Mouse (Mus musculus) urinary bladder, postnatal 36 days (tissue): ENCODE data around the gene Fyn.

Source experiments
- DNase-seq, 2 experiments: peaks; one replicate each; pipeline ENCODE4 v3.0.0; 2022; ENCODE audit warnings: low spot score in 2 of 2, mixed read lengths in 1 of 2

The Fyn gene

DNA sequence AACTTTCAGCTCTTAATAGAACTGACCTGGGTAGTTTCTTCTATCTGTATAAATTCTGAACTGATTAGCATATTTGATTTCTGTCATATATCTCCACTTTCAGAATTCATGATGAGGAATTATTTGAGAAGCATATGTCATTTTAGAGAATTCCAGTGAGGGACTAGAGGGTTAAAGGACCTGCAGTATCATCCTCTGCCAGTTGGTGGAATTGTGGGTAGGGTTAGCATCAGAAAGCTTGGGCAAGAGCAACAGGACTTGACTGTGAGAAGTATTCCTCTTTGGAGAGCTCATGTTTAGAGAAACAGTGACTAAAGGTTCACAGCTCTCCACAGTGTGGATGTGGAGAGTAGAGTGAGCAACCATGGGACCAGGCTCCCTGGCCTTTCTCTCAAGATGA lies 75.3 kb downstream of the Fyn start:
- no peak for DNase-seq

DNA sequence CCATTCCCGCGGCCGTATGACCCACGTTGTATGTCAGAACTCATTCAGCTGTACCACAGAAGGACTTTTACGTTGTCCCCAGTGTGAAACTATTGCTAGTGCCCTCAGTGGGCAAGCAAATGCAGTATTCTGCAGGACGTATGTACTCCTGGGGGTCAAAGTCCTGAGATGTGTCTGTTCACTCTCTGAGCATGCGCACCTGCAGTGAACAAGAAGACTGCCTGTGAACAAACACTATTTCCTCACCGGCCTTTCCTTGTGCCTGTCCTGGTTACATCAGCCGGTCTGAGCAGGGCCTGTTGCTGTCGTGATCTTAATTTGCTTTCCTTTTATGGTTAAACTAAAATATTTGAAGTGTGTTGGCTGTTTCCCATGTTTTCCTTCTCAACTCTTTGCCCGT lies 77.2 kb downstream of the Fyn start:
- DNase-seq: no peak

DNA sequence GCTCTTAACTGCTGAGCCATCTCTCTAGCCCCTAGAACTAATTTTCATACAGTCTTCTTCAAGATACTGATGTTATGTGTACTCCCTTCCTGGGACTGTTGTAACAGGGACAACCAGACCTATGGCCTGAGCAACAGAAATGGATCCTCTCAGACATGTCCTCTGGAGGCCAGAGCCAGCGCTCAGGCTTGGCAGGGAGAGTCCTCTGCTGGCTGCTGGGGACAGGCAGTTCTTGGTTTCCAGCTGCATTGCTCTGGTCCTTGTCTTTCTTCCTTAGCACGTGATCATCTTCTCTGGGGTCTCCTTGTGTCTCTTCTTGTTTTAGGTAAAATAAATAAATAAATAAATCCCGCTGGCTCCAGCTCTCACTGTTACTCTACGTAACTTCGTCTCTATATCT lies 78.1 kb downstream of the Fyn start:
- DNase-seq: no peak

DNA sequence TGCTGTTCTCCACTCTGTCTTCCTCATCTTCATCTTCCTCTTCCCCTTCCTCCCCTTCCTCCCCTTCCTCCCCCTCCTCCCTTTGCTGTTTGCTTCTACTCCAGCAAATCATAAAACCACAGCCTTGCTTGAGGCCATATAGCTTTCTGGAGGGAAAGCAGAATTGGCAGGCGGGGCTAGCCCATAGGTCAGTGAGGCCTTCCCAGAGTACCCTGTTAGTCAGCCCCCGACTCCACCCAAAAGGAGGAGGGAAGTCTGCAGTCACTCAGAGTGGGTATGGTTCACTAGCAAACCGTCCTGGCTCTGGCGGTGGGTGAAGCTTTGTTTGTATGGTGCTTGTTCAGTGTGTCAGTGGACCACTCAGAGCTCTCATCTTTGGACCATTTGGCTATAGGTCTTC lies 80.5 kb downstream of the Fyn start:
- DNase-seq: no peak

DNA sequence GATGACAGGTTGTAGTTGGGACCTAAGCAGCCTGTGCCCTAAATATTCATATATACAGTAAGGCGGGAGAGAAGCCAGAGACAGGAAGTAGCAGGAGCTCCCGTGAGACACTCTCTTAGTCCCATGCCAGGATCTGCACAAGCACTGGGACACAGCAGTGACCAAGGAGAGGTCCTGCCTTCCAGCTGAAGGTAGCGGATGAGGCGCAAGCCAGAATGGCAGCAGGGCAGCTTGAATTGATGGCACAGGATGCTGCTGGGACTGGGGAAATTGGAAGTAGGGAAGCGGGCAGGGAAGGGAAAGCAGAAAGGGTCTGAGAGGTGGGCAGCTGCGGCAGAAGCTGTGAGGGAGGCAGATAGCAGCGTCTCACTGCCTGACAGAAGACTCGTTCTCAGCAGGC lies 81.7 kb downstream of the Fyn start:
- DNase-seq: no peak

DNA sequence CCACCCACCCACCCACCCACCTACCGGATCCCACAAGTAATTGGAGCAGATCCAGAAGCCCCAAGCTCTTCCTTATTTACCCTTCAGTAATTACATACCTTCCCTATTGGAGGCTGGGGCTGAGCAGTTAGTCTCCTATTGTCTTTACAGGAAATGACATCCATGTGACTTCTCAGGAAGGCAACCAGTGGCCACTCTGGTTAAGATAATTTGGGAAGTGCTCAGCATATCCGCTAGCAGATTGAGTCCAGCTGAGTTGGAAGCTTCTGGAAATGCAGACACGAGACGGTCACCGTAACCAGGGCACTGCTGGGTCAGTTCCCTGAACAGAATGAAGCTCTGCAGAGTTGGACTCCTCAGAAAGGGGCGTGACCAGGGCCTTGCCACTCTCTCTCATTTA lies 82.4 kb downstream of the Fyn start:
- no peak for DNase-seq

DNA sequence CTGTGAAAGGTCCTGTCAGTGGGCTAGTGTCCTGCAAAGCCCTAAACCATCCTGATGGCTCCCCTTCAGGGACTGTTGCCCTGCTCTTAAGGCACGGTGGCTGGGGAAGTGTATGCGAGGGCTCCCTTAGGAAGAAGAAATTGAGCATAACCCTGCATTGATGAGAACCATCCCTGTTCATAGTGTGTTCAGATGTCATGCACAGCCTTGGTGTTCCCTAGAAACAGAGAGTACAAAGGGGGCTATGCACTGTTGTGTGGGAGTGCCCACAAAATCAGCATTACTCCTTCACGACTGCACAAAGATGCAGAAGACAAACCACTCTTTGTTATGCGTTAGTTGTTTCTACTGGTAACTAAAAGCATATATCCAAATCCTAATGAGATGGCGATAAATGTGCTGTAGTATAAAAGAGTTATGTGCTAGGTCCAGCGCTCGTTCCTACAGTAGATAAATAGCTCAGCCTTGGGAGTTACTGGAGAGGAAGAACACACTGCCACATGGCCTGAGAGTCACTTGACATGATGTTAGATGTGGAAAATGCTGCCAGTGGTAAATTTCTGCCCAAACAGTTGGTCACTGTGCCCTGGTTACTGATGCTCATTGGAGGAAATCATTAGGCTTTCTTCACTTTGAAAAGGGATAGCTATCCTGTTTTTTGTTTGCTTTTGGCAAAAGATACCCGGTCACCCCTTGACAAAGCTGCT lies 83.4 kb downstream of the Fyn start:
- no peak for DNase-seq

DNA sequence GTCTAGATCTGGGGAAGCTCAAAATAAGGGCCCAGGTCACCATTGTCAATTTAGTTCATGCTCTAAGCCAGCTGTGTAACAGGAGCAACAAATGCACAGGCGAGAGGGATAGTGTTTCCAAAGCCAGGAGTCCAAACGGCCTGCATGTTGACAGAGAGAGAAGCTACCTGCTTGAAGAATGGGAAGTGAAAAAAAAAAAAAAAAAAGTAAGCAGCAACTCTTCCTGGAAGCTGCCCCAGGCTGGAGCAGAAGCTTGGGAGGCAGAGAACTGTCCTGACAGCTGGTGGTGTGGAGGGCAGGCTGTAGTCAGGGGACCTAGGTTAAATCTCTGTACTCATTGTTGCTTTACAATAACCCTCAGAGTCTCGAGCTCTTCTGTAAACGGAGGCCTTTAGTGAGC lies 86.7 kb downstream of the Fyn start:
- no peak for DNase-seq

DNA sequence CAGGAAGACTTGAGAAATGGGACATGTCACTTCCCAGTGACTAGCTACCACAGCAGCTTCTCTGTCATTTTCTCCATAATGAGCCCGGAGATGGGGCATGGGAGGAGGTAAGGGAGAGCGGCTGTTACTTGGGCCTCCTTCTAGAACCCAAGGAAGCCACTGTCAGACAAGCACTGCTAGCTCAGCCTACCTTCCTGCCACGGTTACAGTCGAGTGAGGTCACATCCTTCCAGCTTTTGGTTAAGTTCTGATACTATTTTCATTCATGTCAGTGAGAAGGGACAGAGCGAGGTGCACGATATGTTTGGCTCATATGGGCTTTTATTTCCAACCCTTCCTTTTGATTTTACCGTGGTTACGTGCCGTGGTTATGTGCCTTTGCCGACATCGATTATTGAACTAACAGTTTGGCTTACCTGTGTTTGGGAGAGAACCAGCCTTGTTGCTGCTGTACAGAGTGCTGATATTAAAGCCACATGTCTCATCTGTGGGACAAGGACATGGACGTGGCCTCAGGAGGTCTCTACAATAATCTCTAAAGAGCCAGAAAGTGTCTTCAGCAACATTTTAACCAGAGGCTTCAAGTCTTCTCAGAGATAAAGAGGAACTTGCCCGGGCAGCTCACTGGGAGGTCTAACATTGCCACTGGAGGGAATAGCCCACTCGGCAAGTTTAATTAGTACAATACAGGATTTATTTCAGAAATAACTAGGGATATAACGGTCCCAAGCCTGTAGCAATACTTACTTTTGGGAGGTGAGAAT lies 87.4 kb downstream of the Fyn start:
- DNase-seq: no peak

DNA sequence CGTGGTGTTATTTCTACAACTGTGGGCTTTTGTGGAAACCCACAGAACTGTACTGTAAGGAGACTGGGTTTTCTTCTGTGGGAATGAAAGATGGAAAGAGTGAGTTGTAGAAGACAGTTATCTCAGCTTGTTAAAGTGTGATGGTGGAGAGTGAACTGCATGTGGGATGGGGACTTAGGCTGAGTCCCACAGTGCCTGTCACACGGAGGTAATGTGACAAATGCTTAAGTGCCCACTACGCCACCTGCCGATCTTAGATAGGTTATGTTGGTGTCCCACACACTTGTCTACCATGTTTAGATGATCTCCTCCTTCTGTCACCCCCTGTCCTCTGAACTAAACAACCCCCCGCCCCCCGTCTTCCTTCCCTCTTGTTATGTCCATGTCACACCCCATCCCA lies 88.1 kb downstream of the Fyn start:
- DNase-seq: no peak

DNA sequence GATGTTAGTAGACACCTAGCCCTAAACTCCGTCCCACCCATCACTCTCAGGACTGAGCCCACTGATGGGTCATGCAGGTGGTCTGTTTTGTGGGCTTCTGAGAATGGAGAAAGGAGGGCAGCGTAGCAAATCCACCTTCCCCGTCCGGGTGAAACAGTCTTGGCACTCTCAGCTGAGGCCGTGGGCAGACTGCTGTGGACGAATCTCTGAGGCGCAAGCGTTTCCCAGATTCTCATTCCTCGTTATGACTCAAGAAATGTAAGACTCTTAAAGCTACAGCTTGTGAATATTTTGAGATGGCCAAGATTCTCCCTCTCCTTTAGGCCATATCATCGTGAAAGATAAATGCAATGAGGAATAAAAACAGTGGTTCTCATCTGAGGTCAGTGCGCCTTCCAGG lies 88.6 kb downstream of the Fyn start:
- DNase-seq: no peak

DNA sequence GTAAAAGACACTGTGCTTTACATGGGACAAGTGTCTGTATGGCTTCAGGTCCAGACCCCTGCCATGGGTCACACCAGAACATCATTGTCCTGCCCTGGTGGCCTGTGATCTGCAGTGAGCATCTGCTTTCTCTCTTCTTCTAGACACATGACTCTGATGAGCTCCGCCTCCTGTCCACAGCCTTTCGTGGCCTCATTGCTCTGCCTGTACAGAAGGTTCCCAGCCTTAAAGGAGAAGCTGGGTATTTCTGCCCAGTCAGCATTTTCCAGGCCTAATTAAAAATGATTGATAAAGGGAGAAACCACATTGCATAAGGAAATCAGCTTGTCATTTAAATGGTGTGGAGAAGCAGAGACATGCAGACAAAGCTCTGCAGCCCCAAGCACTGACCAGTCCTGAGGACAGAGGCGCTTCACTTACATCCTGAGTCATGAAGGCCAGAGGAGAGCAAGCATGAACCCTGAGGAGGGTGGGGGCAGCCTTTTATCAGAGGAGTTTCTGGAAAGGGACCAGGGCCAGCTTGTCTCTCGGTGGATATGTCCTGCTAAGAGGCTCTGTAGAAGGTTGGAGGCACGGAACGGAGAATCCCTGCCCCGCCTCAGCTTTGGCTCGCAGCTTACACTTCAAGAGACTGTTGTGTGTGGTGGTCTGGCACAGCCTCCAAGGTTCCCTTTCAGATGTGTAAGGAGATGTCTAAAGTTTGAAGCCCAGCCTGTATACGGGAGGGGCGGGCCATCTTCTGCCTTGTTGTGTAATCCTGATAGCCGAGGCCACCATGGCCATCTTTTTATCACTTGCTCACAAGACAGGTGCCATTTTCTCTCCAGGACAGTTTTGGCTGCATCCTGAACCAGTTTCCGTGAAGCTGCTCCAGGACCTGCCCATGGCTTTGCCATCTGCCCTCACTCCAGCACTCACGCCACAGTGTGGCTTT lies 90.4 kb downstream of the Fyn start:
- DNase-seq: no peak

DNA sequence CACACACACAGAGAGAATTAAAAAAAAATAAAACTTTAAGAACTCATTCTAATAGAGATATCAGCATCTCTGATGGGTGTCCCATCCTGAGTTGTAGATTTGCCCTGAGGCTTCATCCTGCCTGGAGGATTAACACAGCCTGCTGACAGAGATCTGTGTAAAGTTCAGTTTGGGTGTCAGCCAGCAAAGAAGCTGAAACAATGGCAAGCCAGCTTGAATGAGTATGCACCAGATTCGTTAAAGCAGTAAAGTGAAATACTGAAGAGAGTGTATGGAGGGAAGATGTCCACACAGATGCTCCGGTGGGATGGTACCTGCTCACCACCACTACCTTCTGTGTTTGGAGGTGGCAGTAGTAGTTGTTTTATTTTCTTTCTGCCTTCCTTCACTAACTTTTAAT lies 92.0 kb downstream of the Fyn start:
- no peak for DNase-seq

DNA sequence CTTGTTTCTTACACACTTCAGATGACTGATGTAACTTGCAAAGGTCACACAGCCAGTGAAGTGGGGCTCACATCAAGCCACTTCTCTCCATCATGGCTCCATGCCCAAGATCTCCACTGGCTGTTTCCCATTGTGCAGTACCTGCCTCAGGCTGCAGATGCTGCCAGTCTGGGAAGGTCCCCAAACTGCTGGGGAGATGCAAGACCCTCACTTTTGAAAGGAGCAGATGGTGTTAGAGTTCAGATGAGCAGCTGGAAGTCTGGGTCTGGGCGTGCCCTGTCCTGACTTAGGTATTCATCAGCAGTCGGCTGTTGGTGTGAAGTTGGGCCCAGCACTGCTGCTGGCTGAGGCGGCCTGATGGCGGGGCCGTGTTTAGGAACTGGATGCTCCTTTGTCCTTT lies 93.3 kb downstream of the Fyn start:
- no peak for DNase-seq

DNA sequence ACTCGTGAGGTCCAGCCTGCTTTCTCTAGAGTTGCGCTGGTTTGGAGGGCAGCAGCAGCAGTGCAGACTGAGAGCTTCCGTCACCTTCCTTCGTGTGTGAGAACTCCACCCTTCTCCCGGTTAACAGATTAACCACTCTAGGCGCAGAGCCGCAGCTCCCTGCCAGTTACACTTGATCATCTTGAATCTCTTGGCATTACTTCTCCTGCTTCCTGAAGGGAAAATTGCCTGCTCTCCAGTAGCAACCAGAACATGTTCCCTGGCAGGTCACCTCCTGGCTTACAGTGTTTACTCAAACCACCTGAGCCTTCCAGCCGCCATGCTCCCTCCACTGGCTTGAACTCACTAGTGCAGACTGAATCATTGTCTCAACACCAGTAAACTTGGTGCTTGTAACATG lies 94.1 kb downstream of the Fyn start:
- no peak for DNase-seq

DNA sequence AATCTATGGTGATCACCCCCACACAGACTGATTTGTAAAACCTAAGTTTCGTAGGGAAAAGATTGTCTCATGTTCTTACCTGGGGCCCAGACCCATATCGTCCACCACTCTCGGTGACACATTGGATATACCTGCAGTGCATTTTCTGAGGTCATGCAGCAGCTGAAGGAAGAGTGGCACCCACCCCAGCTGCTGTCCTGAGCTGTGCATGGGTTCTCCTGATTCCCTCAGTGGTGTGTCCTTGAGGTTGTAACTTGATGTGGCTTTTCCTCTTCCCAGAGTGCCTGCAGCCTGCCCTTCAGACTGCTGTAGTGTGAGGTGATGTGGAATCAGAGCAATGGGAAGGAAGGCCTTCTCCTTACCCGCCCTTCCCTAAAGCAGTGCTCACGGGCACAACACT lies 95.7 kb downstream of the Fyn start:
- no peak for DNase-seq

DNA sequence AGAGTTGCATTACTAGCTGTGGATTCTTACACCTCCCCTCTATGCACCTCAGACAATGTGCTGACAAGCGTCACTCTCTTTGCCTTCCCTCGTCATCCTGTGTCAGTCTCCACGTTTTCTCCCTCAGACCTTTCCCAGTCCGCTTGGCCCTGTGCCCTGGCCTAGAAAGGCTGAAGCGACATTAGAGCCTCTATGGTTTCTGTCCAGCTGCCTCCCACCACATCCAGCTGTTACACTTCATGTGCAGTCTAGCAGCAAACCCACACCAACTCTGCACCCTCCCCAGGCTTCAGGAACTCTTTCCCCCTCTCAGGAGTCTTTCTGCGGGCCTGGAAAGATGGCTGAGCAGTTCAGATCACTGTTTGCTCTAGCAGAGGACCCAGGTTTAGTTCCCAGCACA lies 98.7 kb downstream of the Fyn start:
- DNase-seq: peak in 1 of 2 experiments; percentile 33

DNA sequence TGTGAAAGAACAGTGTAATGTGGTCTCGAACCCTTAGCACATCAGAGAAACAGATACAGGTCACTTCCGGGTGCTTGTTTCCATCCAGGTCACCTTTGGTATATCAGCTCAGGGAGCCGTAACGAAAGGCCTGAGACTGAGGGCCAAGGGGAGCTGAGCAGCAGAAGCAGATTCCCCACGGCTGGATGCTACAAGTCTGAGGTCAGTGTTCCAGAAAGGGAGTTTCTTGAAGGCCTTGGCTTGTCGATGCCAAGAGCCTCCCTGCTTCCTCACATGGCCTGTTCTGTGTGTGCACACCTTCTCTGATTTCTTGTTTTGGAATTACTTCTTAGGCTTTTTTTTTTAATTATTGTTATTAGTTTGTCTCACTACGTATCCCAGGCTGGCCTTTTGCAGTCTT lies 99.2 kb downstream of the Fyn start:
- DNase-seq: no peak

DNA sequence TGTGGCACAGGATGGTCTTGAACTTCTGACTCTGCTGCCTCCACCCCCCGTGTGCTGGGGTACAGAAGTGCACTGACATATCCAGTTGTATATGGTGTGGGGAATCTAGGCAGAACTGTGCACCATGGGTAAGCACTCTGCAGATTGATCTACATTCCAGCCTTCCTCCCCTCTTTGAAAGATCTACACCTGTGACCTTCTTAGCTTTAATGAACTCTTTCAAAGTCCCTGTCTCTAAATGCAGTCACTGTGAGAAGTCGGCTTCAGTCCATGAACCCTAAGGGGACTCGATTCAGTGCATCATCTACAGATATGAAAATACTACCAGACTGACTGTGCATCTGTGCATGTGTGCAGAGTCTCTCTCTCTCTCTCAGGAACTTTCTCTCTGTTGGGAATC lies 99.9 kb downstream of the Fyn start:
- no peak for DNase-seq

DNA sequence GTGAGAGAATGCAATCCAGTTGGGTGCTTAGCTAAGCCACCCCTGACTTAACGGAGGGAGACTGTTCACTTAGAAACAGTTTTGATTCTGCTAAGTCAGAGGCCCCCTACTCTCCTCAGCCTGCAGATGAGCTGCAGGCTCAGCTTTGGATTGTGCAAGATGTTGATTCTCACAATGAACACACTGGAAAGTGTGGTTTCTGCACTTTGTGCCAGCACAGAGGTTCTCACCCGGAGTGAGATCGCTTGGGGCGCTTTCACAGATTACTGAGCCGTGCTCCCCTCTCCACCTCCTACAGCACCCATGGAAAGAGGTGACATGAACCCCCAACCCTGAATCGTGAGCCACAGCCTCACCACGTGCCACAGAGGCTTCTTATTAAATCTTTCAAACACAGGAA lies 100.7 kb downstream of the Fyn start:
- no peak for DNase-seq

DNA sequence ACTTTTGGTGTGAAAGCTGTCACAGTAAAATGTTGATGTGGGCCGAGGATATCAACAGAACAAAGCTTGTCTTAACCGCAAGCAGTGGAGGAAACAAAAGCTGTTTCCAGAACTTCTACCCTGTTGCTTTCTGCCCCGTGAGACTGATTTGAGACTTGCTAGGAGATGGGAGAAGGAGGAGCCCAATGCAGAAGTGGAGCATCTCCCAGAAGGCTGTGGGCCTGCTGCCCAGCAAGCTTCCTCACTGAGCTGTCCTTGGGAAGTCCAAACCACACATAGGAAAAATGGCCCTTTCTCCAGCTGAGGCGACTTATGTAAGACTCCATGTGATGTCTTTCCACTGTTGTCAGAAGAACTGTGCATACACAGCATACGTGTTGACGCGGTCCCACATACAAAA lies 101.7 kb downstream of the Fyn start:
- peak in 1 of 2 experiments; percentile 50 for DNase-seq

DNA sequence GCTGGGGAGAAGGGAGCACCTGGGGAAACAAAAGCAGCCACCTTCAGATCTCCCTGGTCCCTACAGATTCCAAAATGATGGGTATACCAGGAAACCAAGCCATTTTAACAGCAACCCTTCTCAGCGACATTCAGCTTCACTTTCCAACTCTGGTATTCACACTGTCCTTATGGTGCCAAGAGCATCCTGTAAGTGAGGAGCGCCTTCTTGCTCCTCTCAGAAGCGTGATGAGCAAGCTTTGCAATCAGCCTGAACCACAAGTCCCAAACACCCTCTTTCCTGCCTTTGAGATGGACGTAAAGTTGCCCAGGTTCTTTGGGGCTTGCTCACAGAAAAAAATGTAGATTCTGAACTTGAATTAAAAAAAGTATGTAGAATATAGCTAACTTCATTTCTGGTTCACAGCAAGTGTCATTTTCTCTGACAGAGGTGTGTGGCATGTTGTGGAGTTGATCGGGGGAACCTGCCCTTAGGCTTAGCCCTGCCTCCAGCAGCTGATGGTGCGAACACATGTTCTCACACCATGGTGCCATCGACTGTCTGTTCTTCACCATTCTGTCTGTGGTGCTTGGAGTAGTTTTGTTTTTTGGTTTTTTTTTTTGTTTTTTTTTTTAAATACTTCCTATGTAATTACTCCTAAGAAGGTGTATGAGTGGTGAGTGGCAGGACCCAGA lies 102.5 kb downstream of the Fyn start:
- DNase-seq: no peak
